Mouse (Mus musculus) retina, adult 2 months (tissue): ENCODE results near the gene Pnp.
"Not testable (repeated sequence)": the region's sequence is repeated elsewhere in the genome, so short reads cannot be mapped to it uniquely, and the experiment has no call there.

ENCODE experiments used
- DNase-seq: peaks from one replicate; pipeline ENCODE4 v3.0.0-alpha.2; 2012; ENCODE audit warnings: low read depth, low spot score

Pnp gene

GRCm38 (mm10) chr14:50930754-50931492 lies at the start of gene Pnp, which contains the start of gene Pip4p1:
Gene Pnp, plus strand, starts transcription at chr14:50931082.
Gene Pip4p1, minus strand, starts transcription at chr14:50930856.
- peak; percentile 97 for DNase-seq

DNA sequence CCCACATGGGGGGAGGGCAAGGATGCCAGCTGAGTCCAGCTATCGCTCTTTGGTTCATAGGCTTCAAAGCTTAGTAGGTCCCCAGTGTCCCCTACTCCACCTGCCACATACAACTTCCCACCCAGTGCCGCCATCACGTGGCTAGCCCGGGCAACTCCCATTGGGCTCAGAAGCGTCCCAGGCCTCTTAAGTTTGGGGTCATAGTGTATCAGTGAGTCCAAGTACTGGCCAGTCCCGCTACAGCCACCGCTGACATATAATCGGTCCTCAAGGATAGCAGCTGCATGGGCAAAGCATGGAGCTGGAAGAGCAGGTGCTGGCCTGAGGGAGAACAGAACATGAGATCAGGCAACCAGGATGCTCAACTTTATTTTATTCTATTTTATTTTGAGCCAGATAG lies 39.3 kb upstream of the Pnp start:
- no peak for DNase-seq

GRCm38 (mm10) chr14:50892091-50892490 lies 38.8 kb upstream of the Pnp start:
- no peak for DNase-seq

DNA sequence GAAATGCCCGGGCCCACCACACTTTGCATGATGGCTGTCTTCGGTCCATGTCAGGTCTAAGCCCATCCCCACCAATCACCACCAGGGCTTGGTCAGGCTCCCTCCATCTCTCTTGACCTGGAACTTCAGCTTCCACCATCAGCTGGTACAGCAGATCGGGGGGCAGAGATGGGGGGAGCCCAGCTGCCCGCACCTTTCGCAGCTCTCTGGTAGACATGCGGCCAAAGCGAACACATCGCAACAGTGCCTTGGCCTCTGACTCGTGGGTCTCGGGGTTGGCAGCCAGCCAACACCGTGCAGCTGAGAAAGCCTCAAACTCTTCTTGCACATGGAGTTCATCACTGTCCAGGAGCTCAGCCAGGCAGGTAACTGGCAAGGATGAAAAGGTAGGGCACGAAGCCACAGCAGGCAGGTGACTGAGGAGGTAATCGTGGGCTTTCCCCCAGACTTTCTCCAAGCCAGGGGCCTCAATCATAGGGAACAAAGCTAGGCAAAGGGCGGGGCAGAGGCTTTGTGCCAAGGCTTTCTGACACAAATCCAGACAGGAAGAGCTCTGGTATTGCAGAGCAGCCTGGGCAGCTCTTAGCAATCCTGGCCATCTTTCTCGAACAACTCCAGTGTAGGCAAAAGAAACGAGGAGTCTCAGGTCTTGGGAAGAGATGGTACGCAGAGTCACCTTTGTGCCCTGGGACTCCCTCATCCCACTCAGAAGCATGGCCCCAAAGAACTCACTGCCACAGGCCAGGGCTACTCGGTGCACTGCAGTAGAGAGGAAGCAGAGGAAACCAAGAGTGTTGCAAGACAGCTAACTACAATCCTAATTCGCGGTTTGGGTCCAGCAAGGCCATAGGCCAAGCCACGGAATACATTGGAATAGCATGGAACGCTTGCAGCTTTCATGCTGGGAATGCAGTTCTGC lies 38.1 kb upstream of the Pnp start:
- no peak for DNase-seq

- no peak for DNase-seq
These were observed 35.5 kb upstream of the Pnp start for GRCm38 (mm10) chr14:50895407-50895806.

DNA sequence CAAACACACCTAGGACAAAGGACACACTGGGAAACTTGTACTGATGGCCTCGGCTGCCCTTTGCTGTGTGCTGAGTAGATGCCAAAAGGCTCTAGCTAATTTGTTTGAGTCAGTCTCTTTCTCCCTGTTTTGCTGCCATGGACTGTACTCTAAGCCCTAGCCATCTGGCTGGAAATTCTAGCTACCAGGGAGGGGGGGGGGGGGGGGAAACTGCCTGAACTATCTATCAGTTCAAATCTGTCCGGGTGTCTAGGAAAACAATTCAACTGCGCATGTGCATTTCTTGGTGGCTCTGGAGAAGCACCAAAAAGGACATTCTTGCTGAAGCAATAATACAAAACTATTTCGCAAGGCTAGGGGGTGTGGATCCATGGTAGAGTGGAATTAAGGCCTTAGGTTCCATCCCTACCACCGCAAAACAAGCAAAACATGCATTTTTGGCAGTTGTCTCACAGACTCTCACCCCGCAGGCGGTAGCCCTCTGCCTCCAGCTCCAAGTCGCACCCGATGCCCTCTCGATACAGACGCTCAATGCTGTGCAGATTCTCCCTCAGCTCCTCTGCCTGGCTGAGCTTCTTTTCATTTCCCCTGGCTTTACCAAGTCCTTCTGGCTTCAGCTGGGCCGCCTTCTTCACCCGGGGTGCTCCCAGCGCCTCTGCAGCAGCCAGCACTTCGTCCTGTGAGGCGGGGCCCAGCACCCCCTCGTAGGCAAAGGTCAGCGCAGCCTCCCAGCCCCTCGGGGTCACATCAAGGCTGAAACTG lies 34.7 kb upstream of the Pnp start:
- DNase-seq = peak; percentile 33

GRCm38 (mm10) chr14:50896747-50897373 lies 34.0 kb upstream of the Pnp start:
- DNase-seq = no peak

DNA sequence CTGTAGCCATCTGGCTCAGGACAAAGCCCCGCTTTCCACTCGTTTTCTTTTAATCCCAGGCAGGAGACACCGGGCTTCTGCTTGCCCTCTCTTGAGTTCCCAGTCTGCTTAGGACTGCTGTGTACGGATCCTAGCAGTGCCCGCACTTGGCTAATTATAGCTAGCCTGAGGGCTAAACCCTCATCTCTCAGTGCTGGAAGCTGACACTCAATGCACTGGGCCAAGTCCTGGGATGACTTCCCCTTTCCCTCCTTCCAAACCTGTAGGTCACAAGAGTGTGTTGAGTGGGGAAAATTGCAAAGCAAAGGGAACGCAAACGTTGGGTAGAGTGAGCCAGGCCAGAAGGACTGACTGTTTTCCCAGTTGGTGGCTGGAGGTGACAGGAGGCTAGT lies 33.5 kb upstream of the Pnp start, which contains the start of gene Klhl33:
TSS of gene Klhl33 (minus strand) at position 134 of the 392 bp plus-strand sequence.
- DNase-seq = no peak

GRCm38 (mm10) chr14:50897992-50898391 lies 32.9 kb upstream of the Pnp start:
- DNase-seq = not testable (repeated sequence)

GRCm38 (mm10) chr14:50903973-50904827 lies 26.7 kb upstream of the Pnp start:
- no peak for DNase-seq

DNA sequence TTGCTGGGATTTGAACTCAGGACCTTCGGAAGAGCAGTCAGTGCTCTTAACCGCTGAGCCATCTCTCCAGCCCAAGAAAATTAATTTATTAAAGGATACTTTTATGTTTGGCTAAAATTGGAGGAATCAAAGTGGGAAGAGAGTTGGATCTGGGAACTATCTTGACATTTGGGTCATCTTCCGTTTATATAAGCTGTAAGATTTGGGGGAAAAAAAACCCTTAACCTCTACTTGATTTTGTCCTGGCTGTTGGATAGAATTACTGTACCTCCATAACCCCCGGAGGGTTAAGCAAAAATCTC lies 26.1 kb upstream of the Pnp start:
- DNase-seq = no peak

DNA sequence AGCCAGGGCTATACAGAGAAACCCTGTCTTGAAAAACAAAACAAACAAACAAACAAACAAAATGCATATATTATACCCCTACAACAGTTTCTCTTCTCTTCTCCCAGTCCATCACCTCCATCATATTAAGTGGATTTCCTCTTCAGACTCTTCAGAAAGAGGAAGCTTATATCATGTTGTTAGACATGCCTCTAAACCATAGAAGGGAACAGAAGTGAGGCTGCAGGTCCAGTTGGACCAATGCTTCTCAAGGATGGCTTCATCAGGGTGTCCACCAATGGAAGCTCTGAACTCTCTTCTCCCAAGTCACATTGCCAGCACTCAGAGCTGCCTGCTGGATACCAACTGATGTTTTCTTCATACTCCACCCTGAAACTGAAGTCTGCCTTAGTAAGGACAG lies 25.6 kb upstream of the Pnp start:
- not testable (repeated sequence) for DNase-seq

- no peak for DNase-seq
These were observed 22.8 kb upstream of the Pnp start for GRCm38 (mm10) chr14:50908126-50908525.

- no peak for DNase-seq
These were observed 19.5 kb upstream of the Pnp start for GRCm38 (mm10) chr14:50911356-50911755.

DNA sequence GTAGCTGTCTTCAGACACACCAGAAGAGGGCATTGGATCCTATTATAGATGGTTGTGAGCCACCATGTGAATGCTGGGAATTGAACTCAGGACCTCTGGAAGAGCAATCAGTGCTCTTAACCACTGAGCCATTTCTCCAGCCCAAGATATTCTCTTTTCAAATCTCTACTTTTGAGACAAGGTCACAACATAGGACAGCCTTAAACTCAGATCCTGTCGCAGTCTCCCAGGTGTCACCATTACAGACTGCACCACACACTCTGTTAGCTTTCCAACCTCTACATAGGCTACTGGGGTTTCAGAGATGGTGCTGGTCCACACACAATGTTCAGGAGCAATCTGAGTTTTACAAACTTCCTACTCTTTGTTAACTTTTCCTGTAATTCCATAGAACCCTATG lies 7.4 kb upstream of the Pnp start:
- not testable (repeated sequence) for DNase-seq

DNA sequence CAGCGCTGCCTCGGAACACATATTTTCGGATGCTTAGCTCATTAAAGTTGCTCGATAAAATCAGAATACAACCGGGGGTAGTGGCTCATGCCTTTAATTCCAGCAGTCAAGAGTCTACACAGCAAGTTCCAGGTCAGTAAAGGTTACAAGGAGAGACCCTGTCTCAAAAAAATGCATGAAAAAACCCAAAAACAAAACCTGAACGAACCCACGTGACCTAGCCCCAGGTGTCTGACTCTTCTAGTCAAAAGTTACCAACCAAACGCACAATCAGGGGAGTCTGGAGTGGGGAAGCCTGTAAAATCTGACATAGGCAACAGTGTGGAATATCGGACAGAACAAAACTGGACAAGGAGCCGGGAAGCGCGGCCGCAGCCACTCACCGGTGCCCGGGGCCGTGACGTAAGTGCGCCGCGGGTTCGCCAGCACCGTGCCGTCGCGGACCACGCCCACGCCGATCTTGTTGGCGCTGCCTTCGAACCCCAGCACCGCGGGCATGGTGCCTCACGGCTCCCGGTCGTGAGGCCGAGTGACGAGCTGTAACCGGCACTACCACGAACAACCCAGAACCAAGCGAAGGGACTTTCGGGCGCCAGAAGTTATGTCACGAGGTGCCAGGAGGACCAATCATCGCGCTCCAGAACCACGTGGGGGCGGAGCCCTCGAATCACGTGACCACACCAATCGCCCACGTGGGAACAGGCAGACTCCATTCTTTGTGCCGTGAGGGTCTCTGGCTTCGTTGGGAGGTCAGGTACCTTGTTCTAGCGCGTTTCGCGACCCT lies 6.4 kb upstream of the Pnp start, which contains the start of the genes Osgep and Apex1:
TSS of gene Osgep (minus strand) at position 613 of the 784 bp plus-strand sequence.
TSS of gene Apex1 (plus strand) at position 688 of the 784 bp plus-strand sequence.
- peak; percentile 80 for DNase-seq

DNA sequence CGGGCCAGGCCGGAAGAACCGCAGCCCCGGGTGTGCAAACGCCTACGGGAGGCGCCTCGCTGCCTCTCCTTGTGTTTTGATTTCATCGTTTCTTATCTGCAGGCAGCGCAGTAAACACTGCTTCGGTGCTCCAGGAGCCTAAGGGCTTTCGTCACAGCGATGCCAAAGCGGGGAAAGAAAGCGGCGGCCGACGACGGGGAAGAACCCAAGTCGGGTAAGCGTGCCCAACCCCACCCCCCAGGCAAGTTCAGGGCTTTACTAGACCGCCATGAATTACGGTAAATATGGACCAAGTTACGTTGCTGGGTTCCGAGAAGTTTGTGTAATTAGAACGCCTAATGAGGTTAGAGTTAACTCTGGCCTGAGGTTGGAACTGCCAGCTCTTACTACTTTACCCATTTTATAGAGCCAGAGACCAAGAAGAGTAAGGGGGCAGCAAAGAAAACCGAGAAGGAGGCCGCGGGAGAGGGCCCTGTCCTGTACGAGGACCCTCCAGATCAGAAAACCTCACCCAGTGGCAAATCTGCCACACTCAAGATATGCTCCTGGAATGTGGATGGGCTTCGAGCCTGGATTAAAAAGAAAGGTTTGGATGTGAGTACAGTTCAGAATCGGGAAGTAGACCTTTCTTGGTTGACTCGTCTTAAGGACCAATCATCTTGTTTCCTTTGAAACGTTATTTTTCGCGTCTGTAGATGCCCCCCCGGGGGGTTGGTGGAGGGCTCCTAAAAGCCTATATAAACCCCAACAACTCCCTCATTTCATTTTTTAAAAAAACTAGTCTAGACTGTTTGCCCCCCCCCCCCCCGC lies 5.6 kb upstream of the Pnp start:
- DNase-seq = no peak

DNA sequence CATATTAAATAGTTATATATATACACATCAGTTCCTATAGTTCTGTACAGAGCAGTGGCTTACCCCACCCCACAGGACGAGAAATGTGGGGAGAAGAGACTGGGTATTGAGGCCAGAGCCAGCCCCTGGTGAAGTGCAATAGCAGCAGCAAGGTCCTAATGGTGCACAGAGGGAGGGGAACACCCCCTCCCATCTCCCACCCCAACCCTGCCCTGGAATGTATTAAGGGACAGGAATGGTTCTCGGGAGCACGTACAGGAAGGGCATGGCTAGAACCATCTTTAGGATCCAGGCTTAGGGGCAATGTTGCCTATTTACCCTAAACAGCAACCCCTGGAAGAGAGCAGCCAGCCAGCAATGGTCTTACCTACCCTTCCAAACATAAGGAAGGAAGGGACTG lies 3.5 kb upstream of the Pnp start:
- no peak for DNase-seq

DNA sequence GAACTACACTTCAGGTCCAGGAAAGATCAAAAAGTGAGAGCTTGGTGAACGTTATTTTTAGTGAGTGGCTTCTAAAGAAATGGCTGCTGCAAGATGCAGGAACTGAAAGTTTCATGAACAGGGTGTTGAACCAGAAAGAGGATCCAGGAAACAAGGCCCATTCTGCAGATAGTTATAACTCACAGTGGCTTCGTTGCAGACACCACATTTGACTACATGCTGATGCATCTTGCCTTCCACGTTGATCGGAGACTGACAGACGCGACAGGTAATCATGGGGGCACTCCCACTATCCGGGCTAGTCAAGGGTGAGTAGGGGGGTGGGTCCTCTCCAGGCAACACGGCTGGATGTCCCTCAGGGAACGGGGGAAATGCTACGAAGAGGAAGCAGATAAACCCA lies 931 bp upstream of the Pnp start:
- DNase-seq = no peak
